Mouse (Mus musculus): Measurements from ENCODE around the gene 4931429L15Rik. TPM values are rescaled to one million over a fixed set of nuclear protein-coding genes. Genes with fewer than 3 reads are reported as not detected.

4931429L15Rik gene
- total RNA-seq, 2 experiments from 2014 or later: not detected

DNA sequence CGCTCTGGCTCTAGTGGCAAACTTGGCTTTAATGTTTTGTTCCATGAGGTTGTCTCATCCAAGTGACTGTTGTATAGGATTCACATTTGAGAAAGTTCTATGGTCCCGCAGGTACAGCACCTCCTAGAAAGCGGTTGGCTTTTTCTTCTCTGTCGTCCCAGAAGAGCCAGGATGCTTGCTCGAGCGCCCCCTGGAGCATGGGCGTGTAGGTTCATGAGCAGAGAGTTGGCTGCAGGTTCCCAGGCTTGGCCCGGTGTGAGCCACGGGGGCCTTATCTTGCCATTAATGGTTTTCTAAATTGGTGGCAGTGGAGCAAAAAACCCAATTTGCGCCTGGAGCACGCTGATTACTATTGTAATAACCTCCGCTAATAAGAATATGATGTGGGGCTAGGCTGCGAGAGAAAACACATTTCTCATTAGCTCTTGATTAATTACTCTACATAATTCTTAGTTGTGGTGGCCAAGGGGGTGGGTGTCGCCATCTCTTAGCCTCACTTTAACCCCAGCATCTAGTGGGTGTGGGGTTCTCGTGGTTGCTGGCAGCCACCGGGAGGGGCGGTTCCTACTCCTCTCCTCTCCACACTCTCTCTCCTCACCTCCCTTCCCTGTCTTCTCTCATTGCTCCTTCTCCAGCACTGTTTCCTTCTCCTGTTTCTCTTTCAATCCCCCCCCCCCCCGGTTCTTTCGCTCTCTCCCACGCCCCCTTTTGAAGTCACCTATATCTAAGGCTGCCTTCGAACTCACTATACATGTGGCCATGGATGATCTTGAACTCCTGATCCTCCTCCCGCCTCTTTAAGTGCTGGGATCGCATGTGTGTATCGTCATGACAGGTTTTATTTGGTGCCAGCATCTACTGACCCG, 8.2 kb upstream of the 4931429L15Rik start:
- DNase-seq: no peak

DNA sequence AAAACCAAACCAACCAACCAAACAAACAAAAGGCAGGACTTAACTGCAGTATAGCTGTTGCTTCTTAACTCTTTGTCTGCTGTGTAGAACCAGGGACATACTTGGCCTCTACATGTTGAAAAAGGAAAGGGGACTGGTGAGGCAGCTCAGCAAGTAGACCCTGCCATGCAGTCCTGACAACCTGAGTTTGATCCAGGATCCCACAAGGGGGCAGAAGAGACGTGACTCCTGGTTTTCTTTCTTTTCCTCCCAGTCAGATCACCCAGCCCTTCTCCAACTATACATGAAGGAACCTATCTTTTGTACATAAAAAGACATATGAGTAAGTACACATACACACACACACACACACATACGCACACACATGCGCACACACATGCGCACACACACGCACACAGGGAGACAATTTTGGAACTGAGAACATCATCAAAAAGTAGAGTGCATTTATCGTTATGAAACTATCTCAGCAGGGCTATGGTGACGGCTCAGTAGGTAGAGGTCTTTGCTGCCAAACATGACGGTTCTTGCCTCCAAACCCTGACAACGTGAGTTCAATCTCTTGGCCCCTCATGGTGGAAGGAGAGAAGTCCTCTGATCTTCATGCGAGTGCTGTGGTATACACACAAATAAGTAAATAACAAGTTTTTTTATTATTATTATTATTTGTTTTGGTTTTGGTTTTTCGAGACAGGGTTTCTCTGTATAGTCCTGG, 7.1 kb upstream of the 4931429L15Rik start:
- DNase-seq: no peak

DNA sequence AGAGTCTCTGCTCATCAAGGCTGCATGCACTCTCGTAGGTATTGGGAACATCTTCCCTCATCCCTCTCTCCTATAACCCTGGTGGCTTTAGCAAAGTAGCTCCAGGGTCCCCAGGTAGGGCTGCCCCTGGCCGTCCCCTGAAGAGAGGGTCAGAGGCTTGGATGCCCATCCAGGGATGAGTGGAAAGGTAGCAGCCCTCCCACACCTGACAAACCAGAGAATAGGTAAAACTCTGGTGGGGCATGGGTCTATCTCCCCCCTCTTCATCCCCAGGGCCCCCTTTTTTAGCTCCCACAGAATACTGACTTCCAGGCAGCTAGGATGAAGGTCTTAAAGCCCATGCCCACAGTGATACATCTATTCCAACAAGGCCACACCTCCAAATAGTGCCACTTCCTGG, 675 bp upstream of the 4931429L15Rik start:
- DNase-seq: no peak

DNA sequence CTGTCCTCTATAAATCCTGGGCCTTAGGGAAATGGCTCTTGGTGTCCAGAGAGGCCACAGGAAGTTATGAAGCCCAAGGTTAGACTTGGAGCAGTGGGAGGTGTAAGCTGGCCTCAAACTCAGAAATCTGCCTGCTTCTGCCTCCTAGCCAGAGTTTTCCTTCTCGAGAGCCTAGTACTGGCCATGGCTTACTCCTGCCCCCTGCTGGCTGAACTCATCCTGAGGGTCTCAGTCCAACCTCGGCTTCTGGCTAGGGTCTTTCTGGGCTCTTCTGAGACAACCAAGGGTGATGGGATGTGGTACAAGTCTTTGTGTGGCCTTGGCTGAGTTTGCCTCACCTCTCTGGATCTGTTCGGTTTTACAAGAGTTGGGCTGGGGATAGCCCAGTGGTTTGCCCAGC, 1.8 kb downstream of the 4931429L15Rik start:
- DNase-seq: no peak

DNA sequence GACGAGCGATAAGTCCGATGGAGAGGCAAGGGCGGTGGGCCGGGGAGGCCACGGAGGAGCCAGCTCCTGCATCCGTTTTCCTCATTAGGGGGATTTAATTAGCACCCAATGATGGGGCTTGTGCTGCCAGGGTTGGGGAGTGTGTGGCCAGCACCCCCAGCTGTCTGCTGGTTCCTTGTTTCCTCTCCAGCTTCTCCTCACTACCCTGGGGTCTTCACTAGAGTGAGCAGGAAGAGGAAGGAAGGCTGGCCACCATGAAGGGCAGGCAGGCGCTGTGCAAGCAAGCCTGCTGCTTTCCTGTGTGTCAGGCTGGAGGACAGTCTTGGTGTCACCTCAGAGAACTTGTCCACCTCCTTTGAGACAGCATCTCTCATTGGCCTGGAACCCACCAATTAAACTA, 2.9 kb downstream of the 4931429L15Rik start:
- no peak for DNase-seq

DNA sequence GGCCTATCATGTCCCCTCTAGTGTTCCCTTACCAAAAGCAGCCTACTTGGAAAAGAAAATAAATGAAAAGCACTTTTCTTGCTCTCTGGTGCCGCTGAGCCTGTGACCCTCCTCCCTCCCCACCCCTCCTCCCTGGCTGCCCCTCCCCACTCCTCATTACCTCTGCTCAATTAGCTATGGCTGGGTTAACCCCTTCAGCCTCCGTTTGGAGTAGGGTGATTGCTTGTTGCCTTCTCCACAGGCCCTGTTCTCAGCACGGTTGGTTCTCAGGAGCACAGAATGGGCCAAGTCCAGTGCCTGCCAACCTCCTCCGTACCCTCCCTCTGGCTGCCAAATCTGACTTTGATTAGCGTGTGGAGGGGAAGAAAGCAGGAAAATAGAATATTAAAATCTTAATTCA, 3.4 kb downstream of the 4931429L15Rik start:
- no peak for DNase-seq

DNA sequence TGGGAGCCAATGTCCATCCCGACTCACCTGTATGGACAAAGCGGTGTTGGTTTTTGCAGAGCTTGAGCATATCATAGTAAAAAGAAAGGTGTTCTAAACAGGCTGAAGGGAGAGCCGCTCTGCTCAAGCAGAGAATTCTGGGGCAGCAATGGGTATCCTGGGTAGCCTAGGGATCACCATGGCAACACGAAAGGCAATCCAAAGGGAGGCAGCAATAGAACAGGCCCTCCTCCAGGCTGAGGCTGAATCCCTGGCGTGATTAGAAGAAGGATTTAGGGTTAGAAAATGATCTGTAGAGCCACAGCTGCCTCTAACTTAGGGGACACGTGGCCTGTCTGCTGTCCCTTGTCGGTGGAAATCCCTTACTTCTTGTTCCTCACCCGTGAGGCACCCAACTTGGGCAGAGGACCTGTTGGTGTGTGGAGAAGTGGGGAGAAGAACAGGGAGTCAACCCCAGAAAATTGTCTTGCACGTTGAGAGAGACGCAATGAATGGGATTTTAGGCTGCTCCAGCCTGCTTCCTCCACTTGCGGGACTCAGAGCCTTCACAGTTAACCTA, 3.9 kb downstream of the 4931429L15Rik start:
- DNase-seq: no peak

DNA sequence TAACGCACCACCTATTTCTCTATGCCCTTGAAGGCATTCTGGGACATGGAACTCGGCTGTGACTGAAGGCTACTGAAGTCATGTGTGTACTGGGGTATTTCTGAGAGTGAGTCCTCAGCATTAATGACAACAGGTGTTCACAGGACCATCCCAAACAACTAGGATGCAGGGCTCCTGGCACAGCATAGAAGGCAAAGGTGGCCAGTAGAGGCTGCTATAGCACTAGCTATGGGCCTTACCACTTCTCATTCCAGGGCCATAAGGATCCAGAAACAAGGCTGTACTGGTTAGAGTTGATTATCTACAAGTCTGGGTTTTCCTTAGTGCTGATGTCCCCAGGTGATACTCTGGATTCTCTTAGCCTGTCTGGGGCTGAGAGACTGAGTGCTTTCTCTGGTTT, 4.9 kb downstream of the 4931429L15Rik start:
- DNase-seq: no peak

DNA sequence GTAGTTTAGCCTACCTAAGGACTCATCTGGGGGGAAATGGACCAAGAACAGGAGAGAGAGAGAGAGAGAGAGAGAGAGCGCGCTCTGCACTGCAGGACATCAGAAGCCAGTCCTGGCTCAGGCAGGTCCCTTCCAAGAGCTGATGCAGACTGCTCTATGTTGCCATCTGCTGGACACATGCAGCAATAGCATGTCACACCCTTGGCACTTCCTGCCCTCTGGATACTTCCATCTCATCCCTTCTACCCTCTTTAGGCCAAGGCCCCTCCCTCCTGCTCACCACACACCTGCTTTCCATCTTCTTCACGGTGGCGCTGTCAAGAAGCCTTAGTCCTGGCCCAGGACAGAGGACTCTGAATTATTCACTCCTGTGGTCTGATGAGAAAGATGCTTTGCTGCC, 5.3 kb downstream of the 4931429L15Rik start:
- peak; percentile 59 to 69 for DNase-seq

DNA sequence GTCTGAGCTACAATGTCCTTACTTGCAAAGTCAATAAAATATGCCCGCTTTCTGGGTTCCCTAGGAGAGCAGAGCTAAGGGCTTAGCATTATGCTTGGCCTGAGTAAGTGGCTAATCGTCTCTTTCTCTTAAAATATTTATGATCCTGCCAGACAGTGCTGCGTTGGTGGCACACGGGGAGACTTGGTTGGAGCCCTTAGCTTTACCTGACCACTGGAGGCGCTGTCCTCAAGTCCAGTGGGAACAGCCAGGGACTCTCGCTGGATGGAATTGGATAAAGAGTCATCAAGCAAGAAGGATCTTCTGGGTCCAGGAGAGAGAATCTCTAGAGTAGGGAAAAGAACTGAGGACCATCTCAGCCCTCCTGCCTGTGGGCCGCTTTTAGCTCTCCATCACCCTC, 10.7 kb downstream of the 4931429L15Rik start:
- DNase-seq: peak; percentile 4 to 29

DNA sequence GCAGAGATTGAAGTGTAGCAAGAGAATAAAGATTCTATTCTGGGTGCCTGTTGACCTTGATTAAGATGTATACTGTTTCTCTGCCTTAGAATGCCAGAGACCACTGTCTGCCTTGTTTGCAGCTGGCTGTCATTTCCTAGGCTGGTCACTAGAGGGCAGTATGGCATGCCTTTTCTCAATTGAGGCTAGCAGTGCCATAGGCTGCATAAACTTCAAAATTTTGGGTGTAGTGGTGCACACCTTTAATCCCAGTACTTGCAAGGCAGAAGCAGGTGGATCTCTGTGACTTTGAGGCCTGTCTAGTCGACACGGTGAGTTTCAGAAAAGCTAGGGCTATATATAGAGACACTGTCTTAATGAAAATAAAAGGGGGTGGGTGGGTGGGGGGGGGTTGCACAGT, 17.6 kb downstream of the 4931429L15Rik start:
- peak; percentile 50 to 60 for DNase-seq

DNA sequence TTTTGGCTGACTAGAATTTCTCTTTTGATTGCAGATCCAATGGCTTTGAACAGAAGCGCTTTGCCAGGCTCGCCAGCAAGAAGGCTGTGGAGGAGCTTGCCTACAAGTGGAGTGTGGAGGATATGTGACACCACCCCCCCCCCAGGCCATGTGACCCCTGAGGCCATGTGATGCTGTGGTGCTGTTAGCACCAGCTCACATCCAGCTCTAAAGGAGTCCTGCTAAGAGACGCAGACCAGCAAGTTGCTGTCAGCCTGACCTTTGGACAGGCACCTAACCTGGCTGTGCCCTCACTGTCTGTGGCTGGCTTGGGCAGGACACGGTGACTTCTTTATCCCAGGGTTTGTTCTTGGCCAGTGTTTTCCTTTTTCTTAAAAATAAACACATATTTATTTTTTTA, 21.4 kb downstream of the 4931429L15Rik start:
- DNase-seq: no peak

DNA sequence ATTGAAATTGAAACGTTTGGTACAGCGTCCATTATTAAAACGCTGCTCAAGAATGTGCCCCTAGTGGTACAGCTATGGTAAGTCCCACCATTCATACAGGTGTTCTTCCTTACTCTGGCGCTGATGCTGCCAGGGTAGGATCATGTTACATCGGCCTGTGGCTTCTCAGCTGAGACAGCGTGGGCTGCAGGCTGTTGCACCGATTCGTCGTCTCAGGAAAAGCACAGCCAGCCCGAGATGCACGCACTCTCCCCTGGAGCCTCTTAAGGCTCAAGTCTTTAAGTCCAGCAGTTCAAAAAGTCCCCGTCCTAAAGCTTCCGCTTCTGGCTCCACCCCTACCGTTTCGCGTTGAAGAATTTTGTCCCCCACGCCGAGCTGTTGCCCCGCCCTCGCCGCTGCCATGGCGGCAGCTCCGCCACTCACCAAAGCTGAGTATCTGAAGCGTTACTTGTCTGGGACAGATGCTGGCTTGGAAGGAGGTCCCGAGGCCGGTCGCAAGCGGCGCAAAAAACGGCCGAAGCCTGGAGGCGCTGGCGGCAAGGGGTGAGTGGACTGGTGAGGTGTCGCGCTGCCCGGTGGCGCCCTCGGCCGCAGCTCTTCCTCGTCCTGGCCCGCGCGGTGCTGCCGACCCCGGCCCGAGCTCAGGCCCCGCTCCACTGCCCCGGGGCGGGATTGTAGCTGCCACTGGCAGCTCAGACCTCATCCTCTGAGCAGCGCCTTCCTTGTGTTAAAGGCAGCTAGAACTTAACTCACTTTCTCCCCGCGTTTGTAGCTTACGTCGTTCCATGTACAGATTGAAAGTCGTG, 37.0 kb downstream of the 4931429L15Rik start, which contains the start of gene Bud13:
Gene Bud13, plus strand, starts transcription at position 378 of the 806 bp plus-strand sequence.
- peak; percentile 95 to 96 for DNase-seq

DNA sequence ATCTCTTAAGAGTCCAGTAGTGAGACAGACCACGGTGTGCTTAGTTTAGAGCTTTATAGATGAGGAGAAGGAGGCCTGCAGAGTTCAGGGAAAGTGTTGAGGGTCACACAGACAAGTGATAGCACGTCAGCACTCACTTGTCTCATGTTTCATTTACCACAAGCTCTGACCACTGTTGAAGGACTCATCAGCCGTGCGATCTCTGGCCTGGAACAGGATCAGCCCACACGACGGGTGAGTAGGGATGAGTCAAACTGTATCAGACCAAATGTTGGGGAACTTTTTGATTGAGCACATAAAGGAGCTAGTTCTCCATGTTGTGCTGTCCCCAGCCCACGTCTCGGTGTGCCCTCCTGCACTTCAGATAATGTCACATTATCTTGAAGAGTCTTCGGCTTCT, 45.3 kb downstream of the 4931429L15Rik start:
- DNase-seq: peak in 1 of 2 experiments; percentile 36

DNA sequence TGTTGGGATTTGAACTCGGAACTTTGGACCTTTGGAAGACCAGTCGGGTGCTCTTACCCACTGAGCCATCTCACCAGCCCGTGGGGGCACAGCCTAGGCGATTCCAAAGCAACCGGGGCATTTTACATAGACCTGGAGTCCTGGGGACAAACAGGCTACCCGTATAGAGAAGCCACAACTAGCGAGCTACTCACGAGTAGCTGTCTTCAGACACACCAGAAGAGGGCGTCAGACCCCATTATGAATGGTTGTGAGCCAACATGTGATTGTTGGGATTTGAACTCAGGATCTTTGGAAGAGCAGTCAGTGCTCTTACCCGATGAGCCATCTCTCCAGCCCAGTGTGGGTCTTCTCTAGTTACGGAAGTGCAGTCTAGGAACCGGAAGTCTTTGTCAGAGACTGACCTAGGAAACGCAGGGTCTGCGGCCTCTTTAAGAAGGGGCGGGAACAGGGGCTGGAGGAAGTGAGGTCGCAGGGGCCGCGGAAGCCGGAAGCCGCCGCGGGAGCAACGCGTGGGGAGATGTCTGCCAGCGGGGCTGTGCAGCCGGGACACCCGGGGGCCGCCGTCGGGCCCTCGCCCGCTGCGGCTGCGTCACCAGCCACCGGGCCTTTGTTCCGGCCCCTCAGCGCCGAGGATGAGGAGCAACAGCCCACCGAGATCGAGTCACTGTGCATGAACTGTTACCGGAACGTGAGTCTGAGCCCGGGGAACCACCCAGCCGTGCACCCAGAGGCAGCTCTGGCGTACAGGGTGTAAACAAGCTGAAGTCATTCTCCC, 46.9 kb downstream of the 4931429L15Rik start, which contains the start of gene Zpr1:
Gene Zpr1, plus strand, starts transcription at position 388 of the 778 bp plus-strand sequence.
- DNase-seq: peak; percentile 92 to 94

DNA sequence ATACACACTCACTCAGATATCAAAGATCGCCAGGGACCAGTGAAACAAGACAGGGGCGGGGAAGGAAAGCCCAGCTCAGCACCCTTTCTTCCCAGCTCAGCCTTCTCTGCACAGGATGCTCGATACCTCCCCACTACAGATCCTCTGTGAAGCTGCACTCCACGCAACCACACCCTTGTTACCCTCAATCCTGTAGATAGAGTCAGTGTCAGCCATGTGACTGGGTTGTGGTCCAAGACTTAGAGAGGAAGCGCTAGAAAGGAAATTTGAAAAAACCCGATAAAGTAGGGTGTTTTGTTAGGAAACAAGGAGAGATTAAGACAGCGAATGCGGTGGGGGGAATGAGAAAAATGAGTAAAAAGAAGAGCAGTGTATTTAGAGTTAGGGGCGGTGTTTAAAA, 47.7 kb downstream of the 4931429L15Rik start:
- DNase-seq: no peak

DNA sequence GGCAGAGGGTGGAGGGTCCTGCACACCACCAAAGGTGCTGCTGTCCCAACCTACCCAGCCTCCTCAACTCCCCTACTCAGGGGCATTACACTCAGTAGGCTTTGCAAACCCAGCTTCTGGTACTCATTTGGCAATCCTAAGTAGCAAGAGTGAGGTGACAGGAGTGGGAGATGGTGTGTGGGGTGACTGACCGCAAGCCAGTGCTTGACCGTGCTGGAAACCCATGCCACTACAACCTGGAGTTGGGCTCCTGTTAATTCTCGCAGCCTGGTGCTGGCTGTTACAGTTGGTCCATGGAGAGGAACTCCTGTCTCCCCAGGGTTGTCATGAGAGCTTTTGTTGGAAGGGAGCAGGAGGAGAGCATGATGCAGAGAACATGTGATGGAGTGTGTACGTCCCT, 49.0 kb downstream of the 4931429L15Rik start:
- DNase-seq: no peak

DNA sequence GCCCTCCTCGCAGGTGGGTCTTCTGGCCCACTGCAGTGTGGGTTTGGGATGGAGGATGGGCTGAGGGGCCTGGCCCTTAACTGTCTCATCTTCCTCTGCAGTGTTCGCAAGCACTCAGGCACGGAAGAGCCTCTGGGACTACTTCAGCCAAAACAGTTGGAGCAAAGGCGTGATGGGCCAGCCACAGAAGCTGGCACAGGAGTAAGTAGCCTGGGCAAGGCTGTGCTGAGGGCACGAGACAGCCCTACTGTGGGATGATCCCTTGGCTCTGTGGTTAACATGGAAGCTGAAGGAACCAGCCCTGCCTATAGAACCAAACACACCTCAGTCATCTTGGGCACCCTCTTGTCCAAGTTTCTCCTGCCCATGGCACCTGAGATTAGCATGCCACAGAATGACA, 50.7 kb downstream of the 4931429L15Rik start:
- DNase-seq: no peak

DNA sequence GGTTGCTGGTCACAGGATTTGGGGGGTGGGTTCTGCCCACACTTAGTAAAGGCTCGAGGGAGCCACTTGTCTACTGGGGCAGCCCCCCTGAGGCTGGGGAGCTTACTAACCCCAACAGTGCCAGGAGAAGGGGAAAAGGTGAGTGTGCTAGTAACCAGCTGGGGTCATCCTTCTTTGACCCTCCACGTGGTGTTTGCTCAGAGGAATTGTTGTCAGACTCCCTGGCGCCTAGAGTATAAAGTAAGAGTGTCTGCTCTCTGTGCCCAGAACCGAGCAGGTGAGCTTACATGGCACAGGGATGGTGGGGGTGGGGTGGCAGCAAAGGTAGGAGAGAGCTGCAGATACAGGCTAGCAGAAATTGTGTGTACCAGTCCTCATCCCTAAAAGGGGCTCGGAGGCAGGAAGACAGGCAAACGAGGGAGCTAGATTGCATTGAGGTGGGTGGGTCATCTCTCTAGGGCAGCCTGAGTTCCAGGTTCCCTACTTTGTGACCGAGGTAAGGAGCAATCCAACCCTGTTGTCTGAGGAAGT, 51.4 kb downstream of the 4931429L15Rik start, which contains the start of gene Apoa5:
Gene Apoa5, plus strand, starts transcription at position 291 of the 531 bp plus-strand sequence.
- peak in 1 of 2 experiments; percentile 7 for DNase-seq

DNA sequence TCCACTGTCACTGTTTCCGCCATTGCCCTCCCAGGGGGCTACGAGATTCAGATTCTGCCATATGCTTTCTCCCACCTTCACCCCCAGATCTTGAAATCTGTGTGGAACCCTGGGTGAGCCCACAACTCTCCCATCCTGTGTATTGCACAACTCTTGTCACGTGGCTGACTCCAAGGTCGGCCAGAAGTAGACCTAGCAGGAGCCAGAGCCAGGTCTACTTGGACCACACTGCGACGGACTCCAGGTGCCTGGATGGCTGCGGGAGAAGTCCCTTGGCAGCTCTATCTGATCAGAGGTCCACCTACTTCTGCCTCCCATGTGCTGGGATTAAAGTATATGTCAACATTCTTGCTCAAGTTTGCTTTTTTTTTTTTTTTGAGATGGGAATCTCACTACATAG, 58.7 kb downstream of the 4931429L15Rik start:
- peak; percentile 66 for DNase-seq

DNA sequence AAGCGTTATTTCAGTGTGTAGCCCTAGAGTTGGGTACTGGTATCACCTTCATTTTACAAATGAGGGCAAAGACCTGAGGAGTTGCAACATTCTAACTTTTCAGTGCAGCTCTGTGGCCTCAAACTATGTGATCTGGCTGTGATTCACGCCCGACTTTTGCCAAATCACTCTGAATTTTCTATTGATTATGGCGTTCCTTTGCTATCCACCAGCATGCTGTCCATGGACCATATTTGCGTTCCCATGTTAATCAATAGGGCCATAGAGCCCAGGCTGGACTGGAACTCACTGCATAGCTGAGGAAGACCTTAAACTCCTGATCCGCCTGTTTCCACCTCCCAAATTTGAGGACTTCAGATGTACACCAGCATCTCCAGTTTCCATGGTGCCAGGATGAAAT, 60.7 kb downstream of the 4931429L15Rik start:
- DNase-seq: no peak

Data from adrenal gland, postnatal 36 days (tissue).